Mouse (Mus musculus) layer of hippocampus, adult 8-10 months (tissue): ENCODE measurements at regions not wholly inside any gene's neighbourhood (a gene's known extent, or its start where the extent isn't known, plus 50 kb on each side); places are given as distances from the start of the nearest gene placed in this dataset.
"Not testable (repeated sequence)": the region's sequence is repeated elsewhere in the genome, so short reads cannot be mapped to it uniquely, and the experiment has no call there.

ENCODE experiments used
- DNase-seq, 2 experiments: peaks; one replicate each; pipeline ENCODE4 v3.0.0; 2022; ENCODE audit warnings: low spot score in 2 of 2

DNA sequence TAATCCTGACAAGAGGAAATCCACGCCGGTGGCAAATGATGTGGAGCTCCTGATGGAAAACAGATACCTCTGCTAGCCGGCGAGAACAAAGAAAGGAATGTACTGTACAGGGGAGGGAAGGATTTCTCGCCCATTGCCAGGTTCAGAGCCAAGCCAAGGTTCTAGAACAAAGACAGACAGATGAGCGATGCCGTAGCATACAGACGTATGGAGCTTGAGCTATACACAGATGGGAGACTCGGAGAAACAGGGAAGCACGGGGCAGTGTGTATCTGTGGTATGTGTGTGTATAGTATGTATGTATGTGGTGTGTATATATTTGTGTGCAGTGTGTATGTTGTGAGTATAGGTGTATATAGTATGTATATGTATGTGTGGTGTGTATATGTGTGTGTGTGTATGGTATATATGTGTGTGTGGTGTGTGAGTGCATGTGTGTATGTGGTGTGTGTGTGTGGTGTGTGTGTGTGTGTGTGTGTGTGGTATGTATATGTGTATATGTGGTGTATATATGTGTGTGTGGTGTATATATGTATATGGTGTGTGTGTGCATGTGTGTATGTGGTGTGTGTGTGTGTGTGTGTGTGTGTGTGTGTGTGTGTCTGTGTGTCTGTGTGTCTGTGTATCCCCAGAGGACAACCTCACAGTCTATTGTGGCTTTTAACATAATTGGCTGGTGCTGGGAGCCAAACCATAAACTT lies 140.6 kb downstream of the Cand1 start:
- no peak for DNase-seq

DNA sequence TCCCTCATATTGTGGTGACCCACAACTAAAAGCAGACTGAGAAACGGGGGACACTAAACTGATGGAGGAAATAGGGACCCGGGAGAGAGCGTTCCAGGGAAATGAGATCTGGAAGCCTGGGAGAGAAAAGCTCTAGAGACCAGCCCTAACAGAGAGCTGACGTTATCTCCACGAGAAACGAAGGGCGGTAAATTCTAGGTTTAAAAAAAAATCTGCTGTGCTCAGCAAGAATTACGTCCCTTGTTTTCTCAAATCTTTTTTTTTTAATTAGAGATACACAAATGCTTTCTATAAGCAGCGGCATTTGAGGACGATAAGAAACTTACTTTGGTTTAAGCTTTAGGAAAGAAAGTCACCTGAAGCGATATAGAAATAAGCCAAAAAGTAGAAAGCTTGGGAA lies 145.7 kb downstream of the Cand1 start:
- DNase-seq: no peak

DNA sequence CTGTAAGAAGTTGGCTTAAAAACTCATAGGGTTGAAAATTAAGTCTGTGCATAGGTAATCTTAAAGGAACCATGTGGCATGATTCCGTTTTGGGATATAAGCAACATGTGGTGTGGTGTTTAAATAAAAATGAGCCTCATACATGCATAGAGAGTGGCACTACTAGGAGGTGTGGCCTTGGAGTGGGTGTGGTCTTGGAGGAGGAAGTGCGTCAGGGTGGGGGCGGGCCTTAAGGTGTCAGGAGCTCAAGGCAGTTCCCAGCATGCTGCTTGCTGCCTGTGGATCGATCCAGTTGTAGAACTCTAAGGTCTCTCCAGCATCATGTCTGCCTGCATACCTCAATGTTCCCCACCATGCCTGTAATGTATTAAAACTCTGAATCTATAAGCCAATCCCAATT lies 152.0 kb downstream of the Cand1 start:
- no peak for DNase-seq

DNA sequence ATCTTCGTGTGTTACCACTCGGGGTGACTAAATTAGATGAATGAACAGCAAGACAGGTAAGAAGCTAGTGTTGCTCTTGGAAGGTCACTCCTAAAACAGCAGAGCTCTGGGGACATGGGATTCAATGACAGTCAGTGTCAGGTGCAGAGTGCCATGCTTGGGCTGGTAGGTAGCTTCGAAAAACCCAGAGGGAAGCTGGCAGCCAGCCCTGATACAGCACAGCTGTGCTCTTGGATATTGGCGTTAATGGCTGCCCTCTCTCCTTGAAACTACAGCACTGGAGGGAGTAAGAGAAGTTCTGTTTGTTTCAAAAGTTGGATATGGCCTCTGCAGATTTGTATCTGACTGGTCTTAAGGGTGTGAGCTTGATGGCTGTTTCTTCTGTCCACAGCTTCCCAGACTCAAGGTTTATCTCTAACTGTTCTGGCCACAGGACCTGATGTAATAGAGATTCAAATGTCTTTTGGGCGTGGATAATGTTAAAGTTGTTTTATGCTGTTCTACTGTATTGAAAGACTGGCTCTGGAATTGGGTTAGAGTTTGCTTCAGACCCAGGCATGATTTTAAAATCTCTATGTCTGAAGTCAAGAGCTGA lies 152.7 kb downstream of the Cand1 start:
- no peak for DNase-seq

DNA sequence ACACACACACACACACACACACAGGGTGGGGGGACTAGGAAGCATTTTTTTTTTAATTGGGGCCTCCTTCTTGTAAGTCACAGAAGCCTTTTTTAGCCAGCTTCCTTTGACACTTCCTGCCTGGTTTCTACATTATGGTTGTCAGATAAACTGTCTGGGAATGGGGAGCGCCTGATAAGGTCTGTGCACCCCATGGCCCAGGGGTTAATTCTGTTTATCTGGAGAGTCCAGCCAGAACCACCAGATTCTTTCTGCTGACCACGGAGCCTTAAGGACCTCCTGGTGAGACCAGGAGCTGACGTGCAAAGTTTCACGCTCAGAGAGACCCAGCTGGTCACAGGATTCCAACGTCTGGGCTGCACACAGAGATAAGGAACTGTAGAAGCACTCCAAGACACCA lies 153.4 kb downstream of the Cand1 start:
- no peak for DNase-seq

DNA sequence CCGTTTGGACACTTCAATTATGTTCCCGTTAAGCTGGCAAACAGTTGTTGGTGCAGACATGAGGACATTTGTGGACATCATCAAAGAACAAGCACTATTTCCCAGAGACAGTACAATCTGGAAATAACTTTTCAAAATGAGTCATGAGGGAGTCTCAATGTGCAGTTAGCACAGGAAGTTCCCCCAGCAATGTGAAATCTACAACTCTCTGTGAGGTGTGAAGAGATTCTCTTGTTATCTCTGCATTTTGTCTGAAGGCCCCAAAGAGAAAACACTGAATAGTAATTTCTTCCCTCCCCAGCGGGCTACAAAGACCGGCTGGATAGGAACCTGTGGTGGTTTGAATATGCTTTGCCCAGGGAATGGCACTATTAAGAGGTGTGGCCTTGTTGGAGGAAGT lies 156.4 kb downstream of the Cand1 start:
- DNase-seq: no peak

DNA sequence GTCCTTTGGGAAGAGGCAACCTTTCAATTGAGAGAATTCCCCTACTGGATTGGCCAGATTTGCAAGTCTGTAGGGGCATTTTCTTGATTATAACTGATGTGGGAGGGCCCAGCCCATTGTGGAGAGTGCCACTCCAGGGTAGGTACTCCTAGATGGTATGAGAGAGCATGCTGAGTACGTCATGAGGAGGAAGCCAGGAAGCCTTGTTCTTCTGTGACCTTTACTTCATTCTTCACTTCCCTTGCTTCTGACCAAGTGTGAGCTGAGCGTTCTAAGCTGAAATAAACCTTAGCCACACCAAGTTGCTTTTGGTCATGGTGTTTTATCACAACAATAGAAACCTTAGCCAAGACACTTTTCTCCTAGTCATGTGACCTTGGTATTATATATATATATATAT lies 157.0 kb downstream of the Cand1 start:
- DNase-seq: no peak

DNA sequence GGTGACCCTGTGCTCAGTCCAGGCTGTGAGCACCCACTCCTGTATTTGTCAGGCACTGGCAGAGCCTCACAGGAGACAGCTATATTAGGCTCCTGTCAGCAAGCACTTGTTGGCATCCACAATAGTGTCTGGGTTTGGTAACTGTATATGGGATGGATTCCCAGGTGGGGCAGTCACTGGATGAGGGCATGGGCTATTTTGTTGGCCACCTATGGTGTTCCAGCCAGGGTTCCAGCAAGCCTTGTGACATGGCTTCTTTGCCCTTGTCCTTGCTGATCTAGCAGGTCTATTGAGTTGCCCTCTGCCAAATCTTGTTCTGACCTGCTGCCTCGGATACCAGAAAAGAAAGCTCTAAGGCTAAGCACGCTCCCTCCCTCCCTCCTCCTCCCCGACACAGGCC lies 158.1 kb downstream of the Cand1 start:
- DNase-seq: not testable (repeated sequence)

DNA sequence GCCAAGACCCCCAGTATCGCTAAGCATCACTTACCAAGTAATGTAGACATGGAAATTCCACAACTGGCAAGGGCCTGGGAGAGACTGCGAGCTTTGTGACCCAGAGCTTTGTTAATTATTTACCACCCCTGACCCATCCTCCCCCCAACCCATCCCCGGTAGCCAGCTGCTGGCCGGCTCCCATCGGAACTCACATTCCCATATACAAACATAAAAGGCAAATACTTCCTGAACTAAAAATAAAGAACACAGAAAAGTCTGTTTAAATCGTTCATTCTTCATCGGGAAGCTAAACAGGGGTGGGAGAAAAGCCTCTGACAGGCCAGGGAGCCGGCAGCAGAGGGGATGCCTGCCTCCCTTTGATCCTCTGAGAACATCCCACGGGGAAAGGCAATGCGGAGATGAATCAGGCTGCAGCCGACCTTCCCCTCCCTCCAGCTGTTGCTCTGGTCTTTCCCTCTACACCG lies 163.7 kb downstream of the Cand1 start:
- DNase-seq: no peak

DNA sequence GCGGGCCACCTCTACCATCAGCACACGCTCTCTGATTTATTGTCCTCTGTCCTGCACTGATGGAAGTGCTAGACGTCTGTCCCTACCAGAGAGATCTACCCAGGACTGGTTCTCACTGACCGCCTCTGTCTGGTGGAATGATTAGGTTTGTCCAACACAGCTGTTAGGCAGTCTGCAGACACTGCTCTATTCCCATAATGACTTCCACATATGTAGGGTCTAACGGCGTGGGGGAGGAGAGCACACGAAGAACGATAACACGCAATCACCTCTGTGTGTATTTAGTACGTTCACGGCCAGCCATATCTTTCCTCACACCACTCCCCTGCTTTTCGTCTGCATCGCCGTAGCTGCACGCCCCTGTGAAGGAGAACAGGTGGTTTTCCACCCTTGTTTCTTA lies 165.0 kb downstream of the Cand1 start:
- DNase-seq: no peak

DNA sequence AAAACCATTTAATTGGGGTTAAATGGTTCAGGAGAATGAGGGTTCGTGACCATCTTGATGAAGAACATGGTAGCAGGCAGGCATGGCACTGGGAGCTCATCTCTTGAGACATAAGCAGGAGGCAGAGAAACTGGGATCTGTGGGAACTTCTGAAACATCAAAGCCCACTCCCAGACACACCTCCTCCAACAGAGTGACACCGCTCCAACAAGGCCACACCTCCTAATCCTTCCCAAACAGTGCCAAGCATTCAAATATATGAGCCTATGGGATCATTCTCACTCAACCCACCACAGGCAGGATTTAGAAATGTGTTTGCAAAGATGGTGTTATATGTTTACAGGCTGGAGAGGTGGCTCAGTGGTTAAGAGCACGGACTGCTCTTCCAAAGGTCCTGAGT lies 165.9 kb downstream of the Cand1 start:
- DNase-seq: no peak

DNA sequence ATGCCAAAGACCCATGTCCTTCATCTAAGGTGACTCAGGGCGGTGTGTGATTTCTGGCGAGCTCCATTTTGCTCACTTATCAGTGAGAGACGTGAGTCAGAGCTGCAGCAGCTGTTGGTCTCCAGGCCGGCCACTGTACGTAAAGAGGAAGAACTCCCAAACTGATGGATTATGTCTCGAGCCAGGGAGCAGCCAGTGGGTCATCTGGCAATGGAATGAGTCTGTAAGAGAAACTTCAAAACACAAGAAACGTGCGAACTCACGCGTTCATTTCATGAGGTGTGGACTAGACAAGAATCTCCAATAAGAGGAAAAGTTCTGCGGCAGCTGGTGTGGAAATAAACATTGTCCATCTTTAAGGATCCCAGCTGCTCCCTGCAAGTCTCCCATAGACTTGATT lies 170.4 kb downstream of the Cand1 start:
- no peak for DNase-seq

DNA sequence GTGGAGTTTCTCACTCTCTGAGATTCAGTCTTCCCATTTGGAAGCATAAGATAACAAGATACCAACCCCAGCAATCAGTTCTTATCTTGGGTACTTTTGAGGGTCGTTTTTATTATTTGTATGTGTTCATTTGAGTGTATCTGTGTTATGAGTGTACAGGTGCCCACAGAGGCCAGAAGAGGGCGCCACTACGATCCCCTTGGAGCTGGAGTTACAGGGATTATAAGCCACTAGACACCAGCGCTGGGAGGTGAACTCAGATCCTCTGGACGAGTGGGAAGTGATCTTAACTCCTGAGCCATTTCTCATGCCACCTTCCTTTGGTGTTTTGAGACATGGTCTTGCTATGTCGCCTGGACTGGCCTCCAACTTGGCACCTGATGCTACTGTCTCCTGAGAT lies 172.0 kb downstream of the Cand1 start:
- DNase-seq: no peak

DNA sequence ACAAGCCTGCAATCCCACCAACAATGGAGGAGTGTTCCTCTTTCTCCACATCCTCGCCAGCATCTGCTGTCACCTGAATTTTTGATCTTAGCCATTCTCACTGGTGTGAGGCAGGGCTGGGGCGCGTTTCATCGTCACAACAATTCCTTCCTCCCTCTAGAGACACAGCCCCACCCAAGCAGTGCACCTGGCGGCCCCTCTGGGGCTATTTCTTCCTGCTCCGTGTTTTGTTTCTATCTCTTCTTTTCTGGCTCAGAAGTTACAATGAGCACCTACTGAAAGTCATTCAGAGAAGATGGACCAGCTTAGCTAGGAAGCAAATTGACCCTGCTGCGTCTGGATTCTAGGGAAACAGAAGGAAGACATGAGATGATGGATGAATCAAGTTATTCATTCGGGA lies 172.5 kb downstream of the Cand1 start:
- DNase-seq: no peak

DNA sequence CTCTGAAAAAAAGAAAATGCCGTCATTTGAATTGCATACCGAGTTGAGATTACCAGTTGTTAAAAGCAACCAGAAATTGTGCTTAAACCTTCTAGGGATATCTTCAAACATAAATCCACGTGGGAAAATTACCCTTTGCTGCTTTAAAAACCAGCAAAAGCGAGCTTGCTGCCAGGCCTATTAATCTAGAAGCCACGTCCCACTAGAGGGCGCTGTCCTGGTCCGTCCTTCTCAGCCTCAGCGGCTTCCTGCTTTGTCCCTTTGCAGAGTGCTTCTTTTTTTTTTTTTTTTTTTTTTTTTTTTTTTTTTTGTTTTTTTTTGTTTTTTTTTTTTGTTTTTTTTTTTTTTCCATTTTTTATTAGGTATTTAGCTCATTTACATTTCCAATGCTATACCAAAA lies 173.9 kb downstream of the Cand1 start:
- DNase-seq: peak in 1 of 2 experiments; percentile 63

DNA sequence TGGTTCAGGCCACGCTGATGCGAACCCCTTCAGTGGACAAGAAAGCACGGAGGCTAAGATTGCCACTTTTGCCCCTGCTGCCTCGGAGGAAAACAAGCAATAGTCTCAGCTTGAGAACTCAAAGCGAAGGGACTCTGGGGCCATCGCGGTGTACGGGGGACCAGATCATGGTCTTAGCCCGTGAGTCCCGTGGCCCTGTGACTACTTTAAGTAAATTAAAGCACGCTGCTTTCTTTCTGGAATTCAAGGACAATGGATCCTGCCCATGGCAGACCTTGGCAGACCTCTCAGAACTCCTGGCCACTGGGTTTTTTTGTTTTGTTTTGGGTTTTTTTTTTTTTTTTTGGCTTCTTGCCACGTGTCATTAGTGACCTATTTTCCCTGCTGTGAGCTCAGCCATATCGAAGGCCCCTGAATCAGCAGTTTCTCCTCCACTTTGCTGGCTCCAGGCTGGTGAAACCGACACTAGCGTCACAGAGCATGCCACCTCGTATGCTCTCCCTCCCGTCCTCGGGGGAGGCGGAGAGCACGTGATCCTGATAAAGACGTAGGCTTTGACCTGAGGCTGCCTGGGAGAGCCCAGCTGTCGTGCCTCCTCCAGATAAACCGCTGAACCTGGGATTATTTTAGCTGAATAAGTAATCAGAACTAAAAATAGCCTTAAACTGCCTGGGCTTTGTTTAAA lies 174.6 kb downstream of the Cand1 start:
- peak; percentile 12 to 33 for DNase-seq

DNA sequence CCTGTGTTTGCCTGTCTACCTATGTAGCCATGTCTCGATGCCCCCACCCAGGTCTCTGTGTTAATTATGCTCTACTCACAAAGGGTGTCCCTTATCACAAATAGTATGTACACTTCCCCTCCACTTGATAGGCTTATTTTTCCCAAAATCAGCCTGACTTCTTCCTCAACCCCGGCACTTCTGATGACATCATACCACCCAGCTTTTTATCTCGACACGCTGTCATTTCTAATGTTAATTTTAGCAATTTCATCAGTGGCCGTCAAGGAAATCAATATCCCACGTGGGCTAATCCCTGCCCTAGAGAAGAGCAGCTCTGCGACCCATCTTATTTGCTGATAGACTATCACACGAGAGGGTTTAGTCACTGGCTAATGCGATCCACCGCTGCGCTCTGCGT lies 175.6 kb downstream of the Cand1 start:
- no peak for DNase-seq

DNA sequence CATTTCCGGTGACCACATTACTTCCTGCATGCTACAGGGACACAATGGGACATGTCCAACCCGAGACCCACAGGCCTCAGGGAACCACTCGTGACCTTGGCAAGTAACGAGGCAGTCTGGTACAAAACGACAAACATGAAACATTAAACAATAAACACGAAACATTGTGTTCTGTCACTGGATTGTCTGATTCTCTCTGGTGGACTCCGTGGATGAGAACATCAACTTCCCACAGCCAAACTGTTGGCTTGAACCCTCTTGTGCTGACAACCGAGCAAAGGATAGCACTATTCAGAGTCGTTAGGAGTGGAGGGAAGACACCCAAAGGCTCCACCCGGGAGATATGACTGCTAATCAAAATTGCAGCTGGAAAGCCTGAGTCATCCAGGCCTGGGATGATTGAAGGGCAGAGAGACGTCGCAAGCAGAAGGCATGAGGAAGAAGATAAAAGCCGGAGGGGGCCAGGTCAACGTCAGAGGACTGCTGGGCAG lies 176.6 kb downstream of the Cand1 start:
- no peak for DNase-seq

DNA sequence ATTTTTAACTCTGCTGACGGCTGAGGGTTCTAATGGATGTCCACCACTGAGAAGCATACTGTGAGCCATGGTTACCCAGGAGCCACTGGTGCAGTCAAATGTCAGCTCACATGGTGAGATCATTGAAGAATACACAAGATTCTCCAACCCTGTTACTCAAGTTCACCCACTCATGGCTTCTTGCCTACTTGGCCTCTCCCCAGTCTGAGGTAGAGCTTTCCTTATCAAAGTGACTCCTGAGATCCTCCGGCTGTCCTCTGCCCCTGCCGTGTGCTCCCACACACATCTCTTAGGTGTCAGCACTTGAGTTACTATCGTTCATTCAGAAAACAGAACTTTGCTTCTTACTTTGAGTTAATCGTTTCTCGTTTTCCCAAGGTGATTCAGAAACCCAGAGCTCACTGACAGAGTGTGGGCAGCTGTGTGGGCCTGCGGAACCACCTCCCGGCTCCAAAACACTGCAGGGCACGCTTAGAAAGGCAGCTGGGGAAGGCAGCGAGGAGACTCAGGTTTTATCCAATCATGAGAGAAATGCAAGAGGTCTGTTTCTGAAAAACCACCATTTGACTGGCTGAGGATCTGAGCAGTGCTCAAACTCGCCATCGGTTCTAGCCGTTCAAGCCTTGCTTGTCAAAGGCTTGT lies 177.8 kb downstream of the Cand1 start:
- DNase-seq: no peak

DNA sequence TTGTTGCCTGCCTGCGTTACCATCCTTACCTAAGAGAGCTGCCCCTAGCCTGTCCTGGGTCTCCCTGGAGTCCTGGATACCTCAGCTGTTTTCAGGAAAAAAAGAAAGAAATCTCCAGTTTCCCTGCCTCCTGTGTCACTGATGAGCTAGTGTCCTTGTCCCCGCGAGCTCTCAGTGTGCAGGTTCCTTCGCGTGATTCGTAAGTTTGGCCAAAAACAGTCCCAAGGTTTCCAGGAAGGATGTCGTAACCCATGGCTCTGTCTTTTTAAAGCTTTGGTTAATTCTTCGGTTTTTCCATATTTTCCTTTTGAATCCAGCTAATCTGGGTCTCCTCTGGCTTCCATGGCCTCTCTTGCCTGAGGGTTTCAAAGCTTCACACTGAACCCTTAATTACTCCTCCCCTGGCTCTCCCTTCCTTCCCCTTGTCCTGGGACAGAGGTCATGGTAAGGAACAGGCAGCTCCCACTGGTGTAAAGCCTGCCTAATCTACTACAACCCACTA lies 178.5 kb downstream of the Cand1 start:
- no peak for DNase-seq

DNA sequence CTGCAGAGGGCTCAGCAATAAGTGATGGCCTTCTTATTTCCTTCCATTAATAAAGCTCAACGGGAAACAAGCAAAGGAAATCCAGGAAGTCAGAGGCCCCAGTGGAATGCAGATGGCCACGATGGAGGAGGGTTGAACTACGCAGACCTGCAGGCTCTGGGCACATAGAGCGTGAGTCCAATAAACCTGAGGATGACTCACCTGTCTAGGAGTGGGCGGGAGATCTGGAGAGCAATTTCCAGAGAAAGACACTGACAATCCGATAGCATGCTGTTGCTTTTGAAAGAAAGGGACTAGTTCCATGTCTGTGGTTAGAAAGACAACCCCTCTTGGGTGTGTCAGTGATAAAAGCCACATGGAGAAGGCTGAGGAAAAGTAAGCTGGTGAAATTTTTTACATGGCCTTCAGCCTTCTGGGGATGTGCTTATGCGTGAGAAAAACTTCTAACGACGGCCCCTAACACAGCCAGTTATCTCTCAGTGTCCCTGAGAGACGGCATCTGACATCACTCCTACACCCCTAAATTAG lies 181.3 kb downstream of the Cand1 start:
- no peak for DNase-seq
